Mouse (Mus musculus) gastrocnemius, postnatal 25 days (tissue): Measurements from ENCODE around the gene AI837181. TPM values are rescaled to one million over a fixed set of nuclear protein-coding genes. Genes with fewer than 3 reads are reported as not detected.
A peak's percentile ranks its signal among the peaks of the same experiment; 100 is the strongest.

ENCODE experiments used
- DNase-seq: peaks from one replicate; pipeline ENCODE4 v3.0.0; 2022
- total RNA-seq, 2 experiments: library from RNA; stranded (reverse); gene quantifications; 1 replicate in 1 of 2; 2 replicates in 1 of 2; pipeline ENCODE4 v1.2.3; 2021

The AI837181 gene
- total RNA-seq, 2 experiments from 2014 or later, result 32.1 to 33.5 TPM

GRCm38 (mm10) chr19:5472857-5473256, 47.9 kb downstream of the AI837181 start:
- DNase-seq, result no peak

- peak; percentile 85 for DNase-seq
Measured at GRCm38 (mm10) chr19:5473720-5474119, 48.8 kb downstream of the AI837181 start, which contains the start of gene Efemp2. Gene Efemp2 (plus strand): TSS chr19:5473954.

- peak; percentile 59 for DNase-seq
Measured at GRCm38 (mm10) chr19:5474281-5475068, 49.5 kb downstream of the AI837181 start.

GRCm38 (mm10) chr19:5475069-5475714, 50.2 kb downstream of the AI837181 start:
- DNase-seq, result no peak

Other genes starting within 250 kb of the AI837181 start
- gene Pacs1, start 152.0 kb upstream of the AI837181 start, total RNA-seq, result 1 to 10 TPM; 5.6 to 6.5 TPM
- 10 to 100 TPM; 65.4 to 69.5 TPM for gene Sf3b2, start 129.7 kb upstream of the AI837181 start, total RNA-seq
- not detected for gene Gal3st3, start 126.8 kb upstream of the AI837181 start, total RNA-seq
- gene Catsper1, start 89.4 kb upstream of the AI837181 start, total RNA-seq, result not detected
- gene Cst6, start 75.6 kb upstream of the AI837181 start, total RNA-seq, result 10 to 100 TPM; 19.7 to 41.3 TPM
- 10 to 100 TPM; 12.7 to 13.4 TPM for gene Eif1ad, start 58.4 kb upstream of the AI837181 start, total RNA-seq
- gene Banf1, start 58.0 kb upstream of the AI837181 start, total RNA-seq, result 100 to 1,000 TPM; 114 to 122 TPM
- gene Sart1, start 36.4 kb upstream of the AI837181 start, total RNA-seq, result 10 to 100 TPM; 29.0 to 36.5 TPM
- gene Tsga10ip, start 22.6 kb upstream of the AI837181 start, total RNA-seq, result 1 to 10 TPM in 1 of 2 experiments, not detected in 1; 1.2 TPM
- 100 to 1,000 TPM; 473 to 502 TPM for gene Drap1, start 165 bp upstream of the AI837181 start, total RNA-seq
- not detected for gene Fosl1, start 22.4 kb downstream of the AI837181 start, total RNA-seq
- 1 to 10 TPM; 4.5 to 6.6 TPM for gene Ccdc85b, start 32.8 kb downstream of the AI837181 start, total RNA-seq
- 10 to 100 TPM; 36.9 to 38.4 TPM for gene Fibp, start 35.5 kb downstream of the AI837181 start, total RNA-seq
- gene Ctsw, start 43.4 kb downstream of the AI837181 start, total RNA-seq, result not detected
- gene Efemp2, start 48.8 kb downstream of the AI837181 start, total RNA-seq, result 10 to 100 TPM in 1 of 2 experiments, 1 to 10 TPM in 1; 7.8 to 12.2 TPM
- gene Mus81, start 63.3 kb downstream of the AI837181 start, total RNA-seq, result 10 to 100 TPM; 20.3 to 21.6 TPM
- 100 to 1,000 TPM in 1 of 2 experiments, 10 to 100 TPM in 1; 83.6 to 106 TPM for gene Cfl1, start 65.3 kb downstream of the AI837181 start, total RNA-seq
- gene 1700020D05Rik, start 78.6 kb downstream of the AI837181 start, total RNA-seq, result under 1 TPM; 0.64 to 0.88 TPM
- gene Snx32, start 85.4 kb downstream of the AI837181 start, total RNA-seq, result 1 to 10 TPM; 6.9 to 7.5 TPM
- gene Ovol1, start 135.5 kb downstream of the AI837181 start, total RNA-seq, result not detected
- gene Ap5b1, start 142.9 kb downstream of the AI837181 start, total RNA-seq, result 1 to 10 TPM; 1.4 to 1.5 TPM
- gene Rnaseh2c, start 176.7 kb downstream of the AI837181 start, total RNA-seq, result 10 to 100 TPM; 45.2 to 47.1 TPM
- 10 to 100 TPM; 15.6 to 15.7 TPM for gene Kat5, start 185.1 kb downstream of the AI837181 start, total RNA-seq
- 10 to 100 TPM; 12.5 to 13.7 TPM for gene Rela, start 212.3 kb downstream of the AI837181 start, total RNA-seq
- 10 to 100 TPM in 1 of 2 experiments, 1 to 10 TPM in 1; 10.0 to 11.5 TPM for gene Sipa1, start 238.6 kb downstream of the AI837181 start, total RNA-seq